Mouse (Mus musculus) heart, postnatal 0 days (tissue): ENCODE results near the gene Ins2.

Source experiments
- CTCF ChIP-seq: IDR thresholded peaks from 2 replicates; pipeline ENCODE4 v1.5.1; 2016; ENCODE audit warnings: antibody characterized with exemption, control low read depth, low read depth
- EP300 ChIP-seq: IDR thresholded peaks from 2 replicates; pipeline ENCODE4 v1.6.1; 2016; ENCODE audit warnings: antibody characterized with exemption, low read depth

GRCm38 (mm10) chr7:142653726-142654125, 89.5 kb downstream of the Ins2 start:
- TF ChIP-seq EP300: no peak
- no peak for TF ChIP-seq CTCF
